Mouse (Mus musculus): ENCODE results near the gene 6030458C11Rik.

The 6030458C11Rik gene

DNA sequence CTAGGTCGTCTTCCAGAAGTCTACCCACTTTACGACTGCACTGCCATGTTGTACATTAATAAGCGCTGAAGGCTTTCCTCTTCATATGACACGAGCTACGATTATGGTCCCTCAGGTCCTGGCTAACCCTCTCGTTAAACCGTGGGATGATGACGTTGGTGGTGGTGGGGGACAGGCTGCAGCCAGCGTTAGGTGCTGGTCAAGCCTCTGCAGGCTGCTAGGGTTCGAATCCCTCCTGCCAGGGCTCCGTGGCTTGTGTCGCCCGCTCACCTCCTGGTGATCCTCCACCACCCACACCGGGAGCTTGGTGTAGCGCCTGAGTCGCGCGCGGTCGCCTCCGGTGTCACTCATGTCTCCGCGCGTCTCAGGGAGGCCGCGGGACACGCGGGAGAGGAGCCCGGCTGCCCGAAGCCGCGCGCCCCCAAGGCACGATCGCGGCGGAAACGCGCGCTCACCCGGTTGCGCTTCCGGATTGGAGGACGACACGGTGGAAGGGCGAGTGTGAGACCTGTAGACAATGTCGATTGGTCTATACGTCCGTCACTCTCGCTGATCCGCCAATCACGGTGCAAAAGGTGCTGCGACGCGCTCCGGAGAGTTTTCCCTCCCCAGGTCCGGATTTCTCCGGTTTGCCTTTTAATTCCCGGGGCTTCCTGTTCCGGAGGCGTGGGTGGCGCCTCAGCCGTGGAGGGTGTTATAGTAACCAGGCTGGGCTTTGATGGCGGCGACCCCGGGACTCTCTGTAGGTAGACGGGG, at the start of gene 6030458C11Rik, which contains the start of gene Drosha:
TSS of gene 6030458C11Rik (minus strand) at position 453 of the 756 bp plus-strand sequence.
TSS of gene Drosha (plus strand) at position 619 of the 756 bp plus-strand sequence.
- peak; percentile 98 to 99 for DNase-seq

- DNase-seq, result no peak
These were observed 42.8 kb upstream of the 6030458C11Rik start for GRCm38 (mm10) chr15:12867269-12867668.

- DNase-seq, result no peak
These were observed 41.3 kb upstream of the 6030458C11Rik start for GRCm38 (mm10) chr15:12865595-12866314.

- DNase-seq, result no peak
These were observed 39.2 kb upstream of the 6030458C11Rik start for GRCm38 (mm10) chr15:12863669-12864068.

- no peak for DNase-seq
These were observed 37.6 kb upstream of the 6030458C11Rik start for GRCm38 (mm10) chr15:12862061-12862460.

DNA sequence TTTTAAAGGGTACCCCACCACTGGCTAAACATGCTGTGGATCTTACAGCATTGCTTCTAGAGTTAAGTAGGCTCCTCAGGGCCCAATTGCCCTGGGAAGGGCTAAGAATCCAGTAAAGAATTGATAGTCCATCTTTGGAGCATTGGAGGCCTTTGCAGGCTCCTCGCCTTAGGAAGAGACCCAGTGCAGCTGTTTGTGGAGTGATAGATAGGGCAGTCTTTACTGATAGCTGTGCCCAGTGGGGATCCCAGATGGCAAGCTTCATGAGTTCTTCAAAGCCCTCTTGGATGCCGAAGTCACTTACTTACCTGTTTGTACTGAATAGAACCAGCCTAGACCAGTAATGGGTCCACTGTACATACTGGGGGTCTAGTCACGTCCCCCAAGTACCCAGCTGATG, 34.2 kb upstream of the 6030458C11Rik start:
- no peak for DNase-seq

GRCm38 (mm10) chr15:12857840-12858516, 33.5 kb upstream of the 6030458C11Rik start:
- DNase-seq, result no peak

DNA sequence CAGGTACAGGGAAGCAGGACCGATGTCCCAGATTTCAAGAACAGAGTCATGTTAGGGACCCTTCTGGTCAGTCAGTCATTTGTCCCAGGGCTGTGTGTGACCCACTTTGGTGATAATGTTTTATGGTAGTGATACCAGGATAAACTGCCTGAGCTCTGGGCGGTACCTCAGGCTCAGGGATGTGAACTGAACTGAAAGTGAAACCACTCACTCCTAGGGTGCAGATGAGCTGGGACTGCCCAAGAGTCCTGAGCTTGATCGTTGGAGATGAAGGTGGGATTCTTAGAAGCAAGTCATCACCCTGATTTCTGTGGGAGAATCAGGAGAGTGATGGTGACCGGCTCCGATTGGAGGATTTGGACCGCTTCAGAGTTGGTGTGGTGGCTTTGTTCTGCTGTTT, 32.3 kb upstream of the 6030458C11Rik start:
- no peak for DNase-seq

- DNase-seq, result no peak
These were observed 29.0 kb upstream of the 6030458C11Rik start for GRCm38 (mm10) chr15:12853471-12853870.

- DNase-seq, result no peak
These were observed 24.9 kb upstream of the 6030458C11Rik start for GRCm38 (mm10) chr15:12849373-12849772.

GRCm38 (mm10) chr15:12848196-12848975, 23.9 kb upstream of the 6030458C11Rik start:
- no peak for DNase-seq

GRCm38 (mm10) chr15:12842833-12843232, 18.4 kb upstream of the 6030458C11Rik start:
- no peak for DNase-seq

DNA sequence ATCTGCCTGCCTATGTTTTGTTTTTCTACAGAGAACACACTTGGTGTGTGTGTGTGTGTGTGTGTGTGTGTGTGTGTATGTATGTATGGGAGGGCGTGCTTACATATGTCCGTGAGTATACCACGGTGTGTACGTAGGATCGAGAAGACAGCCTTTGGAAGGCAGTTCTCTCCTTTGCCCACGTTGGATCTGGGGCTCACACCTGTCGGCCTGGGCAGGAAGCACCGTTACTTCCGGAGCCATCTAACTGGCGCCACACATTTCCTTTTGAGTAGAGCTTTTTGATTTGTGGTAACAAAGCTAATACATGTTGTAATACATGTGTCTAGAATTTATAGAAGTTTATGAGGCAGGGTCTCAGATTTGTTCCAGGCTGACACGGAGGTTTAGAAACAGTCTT, 16.3 kb upstream of the 6030458C11Rik start:
- no peak for DNase-seq

DNA sequence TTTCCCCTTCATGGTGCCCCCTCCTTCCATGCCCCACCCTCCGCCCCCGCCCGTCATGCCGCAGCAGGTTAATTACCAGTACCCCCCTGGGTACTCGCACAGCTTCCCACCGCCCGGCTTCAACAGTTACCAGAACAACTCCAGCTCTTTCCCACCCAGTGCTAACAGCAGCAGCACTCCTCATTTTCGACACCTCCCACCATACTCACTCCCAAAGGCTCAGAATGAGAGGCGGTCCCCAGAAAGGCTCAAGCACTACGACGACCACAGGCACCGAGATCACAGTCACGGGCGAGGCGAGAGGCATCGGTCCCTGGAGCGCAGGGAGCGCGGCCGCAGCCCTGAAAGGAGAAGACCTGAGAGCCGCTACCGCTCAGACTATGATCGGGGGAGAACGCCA, 9.8 kb upstream of the 6030458C11Rik start:
- no peak for DNase-seq

GRCm38 (mm10) chr15:12833385-12833784, 8.9 kb upstream of the 6030458C11Rik start:
- no peak for DNase-seq

GRCm38 (mm10) chr15:12832599-12832998, 8.2 kb upstream of the 6030458C11Rik start:
- no peak for DNase-seq

- no peak for DNase-seq
These were observed 5.4 kb upstream of the 6030458C11Rik start for GRCm38 (mm10) chr15:12829878-12830277.

DNA sequence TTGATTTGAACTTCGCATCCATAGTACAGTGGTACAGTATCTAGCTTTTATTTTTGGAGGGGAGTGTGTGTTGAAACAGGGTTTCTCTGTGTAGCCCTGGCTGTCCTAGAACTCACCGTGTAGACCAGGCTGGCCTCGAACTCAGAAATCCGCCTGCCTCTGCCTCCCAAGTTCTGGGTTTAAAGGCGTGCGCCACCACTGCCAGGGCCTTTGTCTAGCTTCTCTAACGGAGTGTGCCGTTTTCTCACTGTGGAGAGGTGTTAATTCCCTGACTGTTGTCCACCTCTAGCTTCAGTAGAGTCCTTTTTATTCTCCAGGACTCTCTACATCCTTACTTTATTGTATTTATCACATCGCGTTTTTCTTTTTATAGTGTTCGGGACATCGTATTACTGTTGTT, 959 bp upstream of the 6030458C11Rik start:
- DNase-seq, result no peak

- no peak for DNase-seq
These were observed 516 bp upstream of the 6030458C11Rik start for GRCm38 (mm10) chr15:12824965-12825364.

GRCm38 (mm10) chr15:12823455-12824119, 862 bp downstream of the 6030458C11Rik start:
- DNase-seq, result no peak

GRCm38 (mm10) chr15:12822416-12823395, 1.7 kb downstream of the 6030458C11Rik start:
- no peak for DNase-seq
